In genomic region chr3:87909874-87910273, GRCm38 (mm10) we compare ENCODE assay signal across 8 mouse cellular contexts. TPM values are rescaled to one million over a fixed set of nuclear protein-coding genes. Genes with fewer than 3 reads are reported as not detected.
DNase-seq lines count a peak whose midpoint lies in the region; ATAC-seq and TF ChIP-seq lines count a peak whose summit lies in the region.

No protein-coding gene starts in this region.

- peak overlapping the region; percentile 59 for H3K4me2 ChIP-seq in hindbrain, embryonic 14.5 days (replicated peaks)

- ATAC-seq in hindbrain, embryonic 14.5 days (ENCODE audit: low FRiP score), result no peak

- peaks cover 4% of the 10 kb centered on the region for H3K4me1 ChIP-seq in bone marrow, adult 2 months (ENCODE audit: control insufficient read depth, insufficient read depth, low read length)
- H3K4me1 ChIP-seq in hindbrain, embryonic 14.5 days (replicated peaks; ENCODE audit: control insufficient read depth, insufficient read depth, low read length), result peaks cover 32% of the 10 kb centered on the region

- TF ChIP-seq CTCF in bone marrow, adult 2 months (IDR thresholded peaks at IDR 0.05; ENCODE audit: control insufficient read depth, insufficient read depth, low read length), result no peak

- WGBS in bone marrow, adult 2 months, result 32% methylated on average over 4 of the region's 4 CpGs
- WGBS in hindbrain, embryonic 14.5 days, result 10% methylated on average over 4 of the region's 4 CpGs

- peaks cover 19% of the 10 kb centered on the region for H3K36me3 ChIP-seq in hindbrain, embryonic 14.5 days (replicated peaks; ENCODE audit: control insufficient read depth, insufficient read depth)

- peak overlapping the region; percentile 46 for H3K27ac ChIP-seq in bone marrow, adult 2 months (ENCODE audit: control insufficient read depth, insufficient read depth, low read depth, low read length, poor library complexity)
- H3K27ac ChIP-seq in hindbrain, embryonic 14.5 days, result peak overlapping the region; percentile 81

- no peaks in the 10 kb centered on the region for H3K27me3 ChIP-seq in hindbrain, embryonic 14.5 days (ENCODE audit: control insufficient read depth, insufficient read depth, low read length)

- TF ChIP-seq POLR2A in bone marrow, adult 2 months (IDR thresholded peaks at IDR 0.05; ENCODE audit: borderline replicate concordance, control insufficient read depth, low read depth, low read length), result no peak

- H3K4me3 ChIP-seq in bone marrow, adult 2 months (replicated peaks; ENCODE audit: control insufficient read depth, low read depth, low read length), result no peak overlapping the region
- H3K4me3 ChIP-seq in hindbrain, embryonic 14.5 days (replicated peaks; ENCODE audit: low read length), result no peak overlapping the region; the same call in 1 of the 2 replicates

- H3K9ac ChIP-seq in hindbrain, embryonic 14.5 days, result 0 out of 2 replicates have a peak overlapping the region, but pooled peaks have one; percentile 51

- DNase-seq in kidney, adult 9 months, result peak; percentile 26
- no peak for DNase-seq in kidney, postnatal 10 days
- no peak for DNase-seq in hindbrain, embryonic 14.5 days (ENCODE audit: low spot score)
- peak; percentile 32 for DNase-seq in lung, postnatal 36 days
- DNase-seq in ovary, adult 18-20 months (ENCODE audit: low spot score), result no peak
- DNase-seq in frontal cortex, postnatal 36 days (ENCODE audit: low spot score in 2 of 2), result no peak
- no peak for DNase-seq in gastrocnemius, adult 8-10 months (ENCODE audit: low spot score in 2 of 2)

- H3K9me3 ChIP-seq in hindbrain, embryonic 14.5 days (ENCODE audit: control insufficient read depth, low read length), result no peaks in the 10 kb centered on the region

RNA-seq across cellular contexts. Expression of gene Hdgf, which starts 3.8 kb away (rescaled TPM):
- polyA plus RNA-seq in bone marrow, adult 2 months (2011; ENCODE audit: insufficient read depth, insufficient read length, low replicate concordance, missing spikeins), result 286 and 446 TPM in 2 replicates
- 163 and 179 TPM in 2 replicates for polyA plus RNA-seq in hindbrain, embryonic 14.5 days (2014; fragmentation: Nextera tagmentation; extraction: Ambion mirVana)
- 100 to 1,000 TPM; 243 to 264 (median 254) TPM for total RNA-seq in gastrocnemius, adult 8-10 months (2022)

RNA-seq across cellular contexts. Expression of gene Mrpl24, which starts 9.4 kb away (rescaled TPM):
- polyA plus RNA-seq in bone marrow, adult 2 months (2011; ENCODE audit: insufficient read depth, insufficient read length, low replicate concordance, missing spikeins), result 98.1 and 217 TPM in 2 replicates
- polyA plus RNA-seq in hindbrain, embryonic 14.5 days (2014; fragmentation: Nextera tagmentation; extraction: Ambion mirVana), result 50.0 and 53.5 TPM in 2 replicates
- total RNA-seq in gastrocnemius, adult 8-10 months (2022), result 10 to 100 TPM; 40.9 to 48.1 (median 45.8) TPM

RNA-seq across cellular contexts. Expression of gene Isg20l2, which starts 20.2 kb away (rescaled TPM):
- 16.4 and 18.4 TPM in 2 replicates for polyA plus RNA-seq in bone marrow, adult 2 months (2011; ENCODE audit: insufficient read depth, insufficient read length, low replicate concordance, missing spikeins)
- 17.0 and 18.5 TPM in 2 replicates for polyA plus RNA-seq in hindbrain, embryonic 14.5 days (2014; fragmentation: Nextera tagmentation; extraction: Ambion mirVana)
- total RNA-seq in gastrocnemius, adult 8-10 months (2022), result 1 to 10 TPM; 5.8 to 7.6 (median 7.2) TPM

RNA-seq across cellular contexts. Expression of gene Rrnad1, which starts 20.6 kb away (rescaled TPM):
- polyA plus RNA-seq in bone marrow, adult 2 months (2011; ENCODE audit: insufficient read depth, insufficient read length, low replicate concordance, missing spikeins), result 16.2 and 27.7 TPM in 2 replicates
- 15.8 and 18.1 TPM in 2 replicates for polyA plus RNA-seq in hindbrain, embryonic 14.5 days (2014; fragmentation: Nextera tagmentation; extraction: Ambion mirVana)
- 1 to 10 TPM; 2.4 to 4.1 (median 3.5) TPM for total RNA-seq in gastrocnemius, adult 8-10 months (2022)

RNA-seq across cellular contexts. Expression of gene Prcc, which starts 24.5 kb away (rescaled TPM):
- polyA plus RNA-seq in bone marrow, adult 2 months (2011; ENCODE audit: insufficient read depth, insufficient read length, low replicate concordance, missing spikeins), result 30.5 and 56.5 TPM in 2 replicates
- polyA plus RNA-seq in hindbrain, embryonic 14.5 days (2014; fragmentation: Nextera tagmentation; extraction: Ambion mirVana), result 15.5 and 17.2 TPM in 2 replicates
- total RNA-seq in gastrocnemius, adult 8-10 months (2022), result 10 to 100 TPM; 48.6 to 53.0 (median 52.0) TPM

Comparison
In these comparisons a context has a peak if more than half of its experiments do, and no peak if none do; other contexts are left out.
1. DNase-seq: peak in kidney, adult 9 months (single experiment) and lung, postnatal 36 days (single experiment); none in kidney, postnatal 10 days (single experiment), hindbrain, embryonic 14.5 days (single experiment), ovary, adult 18-20 months (single experiment), frontal cortex, postnatal 36 days (0 of 2) and gastrocnemius, adult 8-10 months (0 of 2).